Mouse (Mus musculus): ENCODE measurements at regions not wholly inside any gene's neighbourhood (a gene's known extent, or its start where the extent isn't known, plus 50 kb on each side); places are given as distances from the start of the nearest gene placed in this dataset.

DNA sequence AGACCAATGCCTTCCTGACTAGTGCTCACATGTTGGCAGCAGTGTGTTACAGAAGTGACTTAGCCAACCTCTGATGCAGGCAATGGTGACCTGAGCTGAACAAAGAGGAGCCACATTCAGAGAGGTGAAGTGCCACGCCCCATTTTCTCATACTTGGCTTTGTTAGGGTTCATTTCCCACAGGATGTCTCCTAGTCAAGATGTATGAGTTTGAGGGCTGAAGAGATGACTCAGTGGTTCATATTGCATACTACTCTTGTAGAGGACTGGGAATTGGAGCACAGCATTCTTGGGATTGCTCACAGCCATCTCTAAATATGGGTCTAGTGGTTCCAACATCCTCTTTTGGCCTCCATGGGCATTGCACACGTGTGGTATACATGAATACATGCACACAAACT is 478.9 kb upstream of the Sox9 start:
- Histone ChIP-seq H3K4me2 (ENCODE audit: low read depth, low read length) (no peak overlapping the region), H3K36me3 (ENCODE audit: control insufficient read depth, insufficient read depth, low read length) (no peaks in the 10 kb centered on the region), H3K9ac (replicated peaks; ENCODE audit: low read depth, low read length) (no peak overlapping the region), H3K27me3 (ENCODE audit: control insufficient read depth, insufficient read depth, low read length) (no peaks in the 10 kb centered on the region), H3K9me3 (ENCODE audit: control insufficient read depth, low read length) (no peaks in the 10 kb centered on the region), H3K4me3 (ENCODE audit: low read depth, low read length) (no peak overlapping the region), H3K4me1 (ENCODE audit: control insufficient read depth, insufficient read depth, low read length) (no peaks in the 10 kb centered on the region), H3K27ac (ENCODE audit: low read depth, low read length) (no peak overlapping the region)
- ATAC-seq (ENCODE audit: low read depth), result no peak
- 82% methylated on average over 2 of the region's 2 CpGs for WGBS

- Histone ChIP-seq H3K4me2 (ENCODE audit: low read depth, low read length) (no peak overlapping the region), H3K9me3 (ENCODE audit: control insufficient read depth, low read length) (no peaks in the 10 kb centered on the region), H3K27ac (ENCODE audit: low read depth, low read length) (no peak overlapping the region), H3K9ac (replicated peaks; ENCODE audit: low read depth, low read length) (no peak overlapping the region), H3K4me3 (ENCODE audit: low read depth, low read length) (no peak overlapping the region), H3K4me1 (ENCODE audit: control insufficient read depth, insufficient read depth, low read length) (no peaks in the 10 kb centered on the region), H3K36me3 (ENCODE audit: control insufficient read depth, insufficient read depth, low read length) (no peaks in the 10 kb centered on the region), H3K27me3 (ENCODE audit: control insufficient read depth, insufficient read depth, low read length) (no peaks in the 10 kb centered on the region)
- ATAC-seq (ENCODE audit: low read depth), result no peak
- 89% methylated on average over 4 of the region's 4 CpGs for WGBS
Observed at GRCm38 (mm10) chr11:112325850-112326249, 456.2 kb upstream of the Sox9 start.

- Histone ChIP-seq H3K9ac (replicated peaks; ENCODE audit: low read depth, low read length) (no peak overlapping the region), H3K9me3 (ENCODE audit: control insufficient read depth, low read length) (no peaks in the 10 kb centered on the region), H3K27me3 (ENCODE audit: control insufficient read depth, insufficient read depth, low read length) (no peaks in the 10 kb centered on the region), H3K4me1 (ENCODE audit: control insufficient read depth, insufficient read depth, low read length) (no peaks in the 10 kb centered on the region), H3K4me3 (ENCODE audit: low read depth, low read length) (no peak overlapping the region), H3K27ac (ENCODE audit: low read depth, low read length) (no peak overlapping the region), H3K36me3 (ENCODE audit: control insufficient read depth, insufficient read depth, low read length) (no peaks in the 10 kb centered on the region), H3K4me2 (ENCODE audit: low read depth, low read length) (no peak overlapping the region)
- ATAC-seq (ENCODE audit: low read depth), result no peak
- 23% methylated on average over 4 of the region's 4 CpGs for WGBS
Observed at GRCm38 (mm10) chr11:112327606-112328005, 454.4 kb upstream of the Sox9 start.

DNA sequence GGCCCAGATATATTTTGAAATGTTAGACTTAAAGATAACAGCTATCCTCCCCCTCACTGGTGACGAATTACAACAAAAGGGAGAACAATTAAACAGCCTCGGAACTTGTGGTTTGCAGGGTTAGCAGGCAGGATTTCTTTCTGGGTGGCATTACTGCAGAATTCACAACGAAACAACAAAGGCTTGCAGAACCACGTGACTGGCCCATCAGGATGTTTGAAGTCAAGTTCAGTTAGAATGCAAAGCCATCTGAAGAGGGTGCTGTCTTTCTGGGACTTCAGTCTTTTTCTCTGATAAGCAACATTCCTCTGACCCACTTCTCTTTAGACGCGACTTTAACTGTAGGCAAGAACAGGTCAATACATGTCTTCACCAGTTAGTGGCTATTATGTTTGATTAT is 436.9 kb upstream of the Sox9 start:
- Histone ChIP-seq H3K27me3 (ENCODE audit: control insufficient read depth, insufficient read depth, low read length) (no peaks in the 10 kb centered on the region), H3K4me3 (ENCODE audit: low read depth, low read length) (no peak overlapping the region), H3K4me2 (ENCODE audit: low read depth, low read length) (no peak overlapping the region), H3K9ac (replicated peaks; ENCODE audit: low read depth, low read length) (no peak overlapping the region), H3K36me3 (ENCODE audit: control insufficient read depth, insufficient read depth, low read length) (no peaks in the 10 kb centered on the region), H3K27ac (ENCODE audit: low read depth, low read length) (no peak overlapping the region), H3K4me1 (ENCODE audit: control insufficient read depth, insufficient read depth, low read length) (no peaks in the 10 kb centered on the region), H3K9me3 (ENCODE audit: control insufficient read depth, low read length) (no peaks in the 10 kb centered on the region)
- ATAC-seq (ENCODE audit: low read depth), result no peak
- 58% methylated on average over 6 of the region's 6 CpGs for WGBS

GRCm38 (mm10) chr11:112345586-112345985 is 436.4 kb upstream of the Sox9 start:
- Histone ChIP-seq H3K9me3 (ENCODE audit: control insufficient read depth, low read length) (no peaks in the 10 kb centered on the region), H3K9ac (replicated peaks; ENCODE audit: low read depth, low read length) (no peak overlapping the region), H3K4me3 (ENCODE audit: low read depth, low read length) (no peak overlapping the region), H3K27me3 (ENCODE audit: control insufficient read depth, insufficient read depth, low read length) (no peaks in the 10 kb centered on the region), H3K36me3 (ENCODE audit: control insufficient read depth, insufficient read depth, low read length) (no peaks in the 10 kb centered on the region), H3K4me1 (ENCODE audit: control insufficient read depth, insufficient read depth, low read length) (no peaks in the 10 kb centered on the region), H3K27ac (ENCODE audit: low read depth, low read length) (no peak overlapping the region), H3K4me2 (ENCODE audit: low read depth, low read length) (no peak overlapping the region)
- ATAC-seq (ENCODE audit: low read depth), result no peak
- 21% methylated on average over 3 of the region's 3 CpGs for WGBS

DNA sequence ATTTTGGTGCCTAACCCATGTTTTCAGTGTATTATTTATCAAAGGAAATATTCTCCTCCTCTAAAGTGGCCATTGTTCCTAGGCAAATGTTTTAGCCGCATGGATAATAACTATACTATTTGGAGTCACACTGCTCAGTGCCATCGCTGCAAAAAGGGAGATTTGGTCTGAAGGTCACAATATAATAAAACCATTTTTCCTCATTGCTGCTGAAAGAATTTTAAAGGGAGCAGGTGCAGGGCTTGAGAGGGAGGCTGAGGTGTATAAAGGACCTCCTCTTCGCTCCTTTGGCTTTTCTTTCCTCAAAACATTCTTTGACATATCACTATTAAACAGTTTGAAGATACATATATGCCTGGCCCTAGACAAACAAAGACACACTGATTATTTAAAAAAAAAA is 435.9 kb upstream of the Sox9 start:
- no peak for ATAC-seq (ENCODE audit: low read depth)
- WGBS, result 88% methylated on average over 3 of the region's 3 CpGs

DNA sequence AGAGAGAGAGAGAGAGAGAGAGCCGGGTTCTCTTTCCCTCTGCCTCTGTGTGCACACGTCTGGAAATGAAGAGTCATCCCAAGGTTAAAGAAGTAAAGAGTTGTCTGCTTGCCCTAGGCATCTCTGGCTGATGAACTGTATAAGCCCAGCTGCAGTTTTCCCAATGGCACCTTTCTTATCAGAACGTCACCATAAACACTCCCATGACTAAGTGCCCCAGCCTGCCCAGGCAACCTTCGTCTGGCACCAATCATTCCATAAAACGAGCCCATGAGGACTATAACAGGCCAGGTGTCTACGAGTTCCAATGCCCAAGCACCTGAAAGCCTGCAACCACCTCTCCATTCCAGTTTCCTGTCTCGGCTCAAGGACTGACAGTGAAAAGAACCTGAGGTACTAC is 435.5 kb upstream of the Sox9 start:
- H3K4me1 ChIP-seq (ENCODE audit: control insufficient read depth, insufficient read depth, low read length), result no peaks in the 10 kb centered on the region
- no peak overlapping the region for H3K4me3 ChIP-seq (ENCODE audit: low read depth, low read length)
- H3K27ac ChIP-seq (ENCODE audit: low read depth, low read length), result no peak overlapping the region
- H3K9me3 ChIP-seq (ENCODE audit: control insufficient read depth, low read length), result no peaks in the 10 kb centered on the region
- ATAC-seq (ENCODE audit: low read depth), result no peak
- no peaks in the 10 kb centered on the region for H3K36me3 ChIP-seq (ENCODE audit: control insufficient read depth, insufficient read depth, low read length)
- no peak overlapping the region for H3K9ac ChIP-seq (replicated peaks; ENCODE audit: low read depth, low read length)
- WGBS, result 65% methylated on average over 7 of the region's 7 CpGs
- no peaks in the 10 kb centered on the region for H3K27me3 ChIP-seq (ENCODE audit: control insufficient read depth, insufficient read depth, low read length)
- H3K4me2 ChIP-seq (ENCODE audit: low read depth, low read length), result no peak overlapping the region

More for the DNA sequence above, 435.9 kb upstream of the Sox9 start:
- no peak overlapping the region for H3K4me3 ChIP-seq (ENCODE audit: low read depth, low read length)
- H3K36me3 ChIP-seq (ENCODE audit: control insufficient read depth, insufficient read depth, low read length), result no peaks in the 10 kb centered on the region
- H3K9ac ChIP-seq (replicated peaks; ENCODE audit: low read depth, low read length), result no peak overlapping the region
- no peak overlapping the region for H3K27ac ChIP-seq (ENCODE audit: low read depth, low read length)
- H3K27me3 ChIP-seq (ENCODE audit: control insufficient read depth, insufficient read depth, low read length), result no peaks in the 10 kb centered on the region
- no peak overlapping the region for H3K4me2 ChIP-seq (ENCODE audit: low read depth, low read length)
- no peaks in the 10 kb centered on the region for H3K9me3 ChIP-seq (ENCODE audit: control insufficient read depth, low read length)
- no peaks in the 10 kb centered on the region for H3K4me1 ChIP-seq (ENCODE audit: control insufficient read depth, insufficient read depth, low read length)

- no peaks in the 10 kb centered on the region for H3K27me3 ChIP-seq (ENCODE audit: control insufficient read depth, insufficient read depth, low read length)
- WGBS, result 90% methylated on average over 3 of the region's 3 CpGs
- no peak overlapping the region for H3K27ac ChIP-seq (ENCODE audit: low read depth, low read length)
- no peak overlapping the region for H3K9ac ChIP-seq (replicated peaks; ENCODE audit: low read depth, low read length)
- H3K36me3 ChIP-seq (ENCODE audit: control insufficient read depth, insufficient read depth, low read length), result no peaks in the 10 kb centered on the region
- H3K9me3 ChIP-seq (ENCODE audit: control insufficient read depth, low read length), result no peaks in the 10 kb centered on the region
- no peaks in the 10 kb centered on the region for H3K4me1 ChIP-seq (ENCODE audit: control insufficient read depth, insufficient read depth, low read length)
- H3K4me2 ChIP-seq (ENCODE audit: low read depth, low read length), result no peak overlapping the region
- no peak for ATAC-seq (ENCODE audit: low read depth)
- H3K4me3 ChIP-seq (ENCODE audit: low read depth, low read length), result no peak overlapping the region
Observed at GRCm38 (mm10) chr11:112355311-112355710, 426.7 kb upstream of the Sox9 start.

- H3K9me3 ChIP-seq (ENCODE audit: control insufficient read depth, low read length), result no peaks in the 10 kb centered on the region
- H3K27me3 ChIP-seq (ENCODE audit: control insufficient read depth, insufficient read depth, low read length), result no peaks in the 10 kb centered on the region
- H3K27ac ChIP-seq (ENCODE audit: low read depth, low read length), result no peak overlapping the region
- no peak overlapping the region for H3K4me3 ChIP-seq (ENCODE audit: low read depth, low read length)
- no peak overlapping the region for H3K4me2 ChIP-seq (ENCODE audit: low read depth, low read length)
- no peak overlapping the region for H3K9ac ChIP-seq (replicated peaks; ENCODE audit: low read depth, low read length)
- no peaks in the 10 kb centered on the region for H3K36me3 ChIP-seq (ENCODE audit: control insufficient read depth, insufficient read depth, low read length)
- H3K4me1 ChIP-seq (ENCODE audit: control insufficient read depth, insufficient read depth, low read length), result no peaks in the 10 kb centered on the region
- ATAC-seq (ENCODE audit: low read depth), result no peak
- 88% methylated on average over 4 of the region's 4 CpGs for whole genome bisulfite sequencing
Observed at GRCm38 (mm10) chr11:112366715-112367114, 415.3 kb upstream of the Sox9 start.

DNA sequence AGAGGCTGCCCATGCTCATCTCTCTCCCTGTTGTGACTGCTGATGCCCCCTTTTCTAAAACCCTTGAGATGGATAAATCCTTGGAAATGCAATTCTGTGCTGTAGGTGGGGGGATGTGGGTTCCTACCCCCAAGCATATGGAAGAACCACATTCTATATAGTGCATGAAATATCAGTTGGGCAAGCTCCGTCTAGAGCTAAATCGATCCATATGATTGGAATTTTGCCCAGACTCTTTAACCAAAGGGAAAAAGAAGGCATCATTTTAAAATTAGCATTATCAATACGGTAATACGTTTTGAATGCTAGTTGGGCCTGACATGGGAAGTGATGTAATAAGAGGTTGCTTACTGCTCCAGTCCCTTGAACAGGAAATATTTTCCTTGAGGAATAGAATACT is 411.1 kb upstream of the Sox9 start:
- Histone ChIP-seq H3K4me3 (ENCODE audit: low read depth, low read length) (no peak overlapping the region), H3K4me2 (ENCODE audit: low read depth, low read length) (no peak overlapping the region), H3K27me3 (ENCODE audit: control insufficient read depth, insufficient read depth, low read length) (no peaks in the 10 kb centered on the region), H3K36me3 (ENCODE audit: control insufficient read depth, insufficient read depth, low read length) (no peaks in the 10 kb centered on the region), H3K4me1 (ENCODE audit: control insufficient read depth, insufficient read depth, low read length) (no peaks in the 10 kb centered on the region), H3K27ac (ENCODE audit: low read depth, low read length) (no peak overlapping the region), H3K9ac (replicated peaks; ENCODE audit: low read depth, low read length) (no peak overlapping the region), H3K9me3 (ENCODE audit: control insufficient read depth, low read length) (no peaks in the 10 kb centered on the region)
- 89% methylated on average over 4 of the region's 4 CpGs for WGBS
- no peak for ATAC-seq (ENCODE audit: low read depth)

Data from neural tube, embryonic 14.5 days (tissue).